Mouse (Mus musculus) liver, embryonic 14.5 days (tissue): ENCODE data around the gene Hoxd4. TPM values are rescaled to one million over a fixed set of nuclear protein-coding genes. Genes with fewer than 3 reads are reported as not detected.

Experiments used
- ATAC-seq: fragments of 200-750 bp; cut with Nextera tagmentation; 2 replicates; pipeline ENCODE4 v1.8.0; 2017; ENCODE audit warnings: moderate number of reproducible peaks, mild to moderate bottlenecking, moderate library complexity; ENCODE audit not compliant: insufficient read depth
- DNase-seq, 3 experiments: peaks; one replicate each; pipeline ENCODE4 v3.0.0-alpha.2; 2012 to 2013; ENCODE audit warnings: low read depth in 3 of 3, low spot score in 3 of 3
- H3K27ac ChIP-seq: fragments of 300-500 bp; sonication (generic); 2 replicates; pipeline ENCODE4 v1.5.1; 2014; ENCODE audit warnings: moderate library complexity, mild to moderate bottlenecking, control low read depth, inconsistent platforms
- H3K27me3 ChIP-seq: fragments of 300-500 bp; sonication (generic); 2 replicates; pipeline ENCODE4 v1.6.1; 2014; ENCODE audit warnings: mild to moderate bottlenecking, low read length, moderate library complexity; ENCODE audit not compliant: control insufficient read depth, insufficient read depth
- H3K36me3 ChIP-seq: fragments of 300-500 bp; sonication (generic); replicated peaks from 2 replicates; pipeline ENCODE4 v1.6.1; 2014; ENCODE audit warnings: low read depth; ENCODE audit not compliant: control insufficient read depth, insufficient read depth
- H3K4me1 ChIP-seq, 2 experiments: fragments of 200-500 bp in 1 of 2; fragments of 300-500 bp in 1 of 2; sonication (generic) in 1 of 2; replicated peaks; 2 replicates each; pipeline ENCODE4 v1.6.1; 2012 to 2014; ENCODE audit warnings: antibody characterized with exemption in 1 of 2, inconsistent platforms in 1 of 2, low read length in 1 of 2; ENCODE audit not compliant: control insufficient read depth in 2 of 2, insufficient read depth in 2 of 2
- H3K4me2 ChIP-seq: fragments of 300-500 bp; sonication (generic); 2 replicates; pipeline ENCODE4 v1.6.1; 2014; ENCODE audit warnings: low read depth, mild to moderate bottlenecking, control low read depth, moderate library complexity
- H3K4me3 ChIP-seq, 2 experiments: fragments of 200-500 bp in 1 of 2; fragments of 300-500 bp in 1 of 2; sonication (generic) in 1 of 2; 2 replicates each; pipeline ENCODE4 v1.5.1; 2012 to 2014; ENCODE audit warnings: low read depth in 2 of 2, low read length in 2 of 2, mild to moderate bottlenecking in 2 of 2, control low read depth in 1 of 2, inconsistent platforms in 1 of 2, moderate library complexity in 1 of 2; ENCODE audit not compliant: insufficient read depth in 1 of 2
- H3K9ac ChIP-seq: fragments of 300-500 bp; sonication (generic); replicated peaks from 2 replicates; pipeline ENCODE4 v1.6.1; 2014; ENCODE audit warnings: mild to moderate bottlenecking, control low read depth, moderate library complexity
- H3K9me3 ChIP-seq: fragments of 300-500 bp; sonication (generic); 2 replicates; pipeline ENCODE4 v1.6.1; 2016; ENCODE audit warnings: low read length, mixed read lengths; ENCODE audit not compliant: control insufficient read depth
- CTCF ChIP-seq: IDR thresholded peaks from 2 replicates; pipeline ENCODE4 v1.5.1; 2016; ENCODE audit warnings: antibody characterized with exemption, low read depth, control low read depth
- EP300 ChIP-seq: IDR thresholded peaks from 2 replicates; pipeline ENCODE4 v1.6.1; 2016; ENCODE audit warnings: antibody characterized with exemption, low read depth
- WGBS: fragments of 180-500 bp; shearing (Covaris S2); extraction: QIAGEN DNeasy Blood & Tissue Kit; methylation state at CpG from one replicate; pipeline ENCODE4 v1.1.7; 2014; ENCODE audit not compliant: insufficient replicate concordance; 5-methylcytosine and 5-hydroxymethylcytosine counted together
- polyA plus RNA-seq, 2 experiments: library from polyadenylated mRNA; depleted of rRNA in 1 of 2; stranded (reverse) in 1 of 2; unstranded in 1 of 2; fragments of >200 nt; fragmentation: Nextera tagmentation in 1 of 2; extraction: Ambion mirVana in 1 of 2; gene quantifications; 2 replicates each; pipeline versions ENCODE4 v1.2.1 to v1.2.3; 2012 to 2014

Gene Hoxd4
- polyA plus RNA-seq (2012; rRNA removed) (0.04 TPM in 1 of 2 replicates, not detected in the other), polyA plus RNA-seq (2014; fragmentation: Nextera tagmentation; extraction: Ambion mirVana) (not detected in 2 replicates)

DNA sequence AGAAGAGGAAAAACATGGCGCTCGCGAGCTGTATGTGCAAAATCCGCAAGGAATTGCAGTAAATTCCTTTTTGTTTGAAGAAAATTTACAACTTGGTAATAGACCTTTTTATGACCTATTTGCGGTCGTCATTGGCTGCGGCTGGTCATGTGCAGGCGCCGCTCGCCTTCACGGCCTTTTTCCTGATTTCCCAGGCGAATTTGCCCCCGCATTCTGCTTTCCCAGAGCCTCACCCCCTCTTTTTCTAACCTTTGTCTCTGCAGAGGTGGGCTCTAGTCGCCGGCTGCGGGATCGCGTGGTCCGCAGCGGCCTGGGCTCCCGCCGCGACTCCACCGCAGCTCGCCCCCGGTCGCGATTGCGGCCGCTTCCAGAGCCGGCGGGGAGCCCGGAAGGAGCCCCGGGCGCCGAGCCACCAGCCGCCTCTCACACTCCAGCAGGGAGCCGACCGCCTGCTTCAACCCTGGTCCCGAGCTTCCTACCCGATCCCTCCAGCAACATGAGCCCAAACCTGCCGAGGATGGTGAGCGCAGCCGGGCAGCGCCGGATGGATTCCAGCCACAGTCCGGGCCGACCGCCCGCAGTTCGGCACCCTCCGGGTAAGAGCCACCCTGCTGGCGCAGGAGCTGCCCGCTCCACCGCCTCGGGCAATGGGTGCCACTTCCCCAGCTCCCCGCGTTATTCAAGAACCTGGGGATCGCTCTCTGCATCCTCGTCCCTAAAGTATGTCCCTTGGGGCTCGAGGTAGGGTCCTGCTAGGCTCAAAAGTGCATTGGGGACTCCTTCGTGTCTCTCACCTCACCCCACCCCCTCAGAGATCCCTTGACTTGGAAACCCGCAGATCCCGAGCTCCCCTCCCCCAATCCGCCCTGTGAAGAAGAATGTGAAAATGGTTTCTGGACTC lies at the start of gene Hoxd4, which contains the start of gene Hoxd3:
Hoxd4 (plus strand) TSS at position 209 of the 901 bp plus-strand sequence.
Hoxd3 (plus strand) TSS at position 207 of the 901 bp plus-strand sequence.
- Histone ChIP-seq H3K4me1 (no peaks in the 10 kb centered on the region), H3K4me3 (peak within 1 kb of the TSS in 1 of 2 experiments; percentile 20; a peak in 1 of 4 replicates), H3K27me3 (peaks cover 89% of the 10 kb centered on the region), H3K9ac (no peak within 1 kb of the TSS), H3K27ac (no peak within 1 kb of the TSS), H3K36me3 (no peaks in the 10 kb centered on the region), H3K4me2 (peak within 1 kb of the TSS; percentile 32), H3K9me3 (no peaks in the 10 kb centered on the region)
- 1% methylated on average over 65 of the region's 65 CpGs for WGBS
- ATAC-seq (no peak), DNase-seq (no peak)
- TF ChIP-seq CTCF (no peak), EP300 (no peak)

DNA sequence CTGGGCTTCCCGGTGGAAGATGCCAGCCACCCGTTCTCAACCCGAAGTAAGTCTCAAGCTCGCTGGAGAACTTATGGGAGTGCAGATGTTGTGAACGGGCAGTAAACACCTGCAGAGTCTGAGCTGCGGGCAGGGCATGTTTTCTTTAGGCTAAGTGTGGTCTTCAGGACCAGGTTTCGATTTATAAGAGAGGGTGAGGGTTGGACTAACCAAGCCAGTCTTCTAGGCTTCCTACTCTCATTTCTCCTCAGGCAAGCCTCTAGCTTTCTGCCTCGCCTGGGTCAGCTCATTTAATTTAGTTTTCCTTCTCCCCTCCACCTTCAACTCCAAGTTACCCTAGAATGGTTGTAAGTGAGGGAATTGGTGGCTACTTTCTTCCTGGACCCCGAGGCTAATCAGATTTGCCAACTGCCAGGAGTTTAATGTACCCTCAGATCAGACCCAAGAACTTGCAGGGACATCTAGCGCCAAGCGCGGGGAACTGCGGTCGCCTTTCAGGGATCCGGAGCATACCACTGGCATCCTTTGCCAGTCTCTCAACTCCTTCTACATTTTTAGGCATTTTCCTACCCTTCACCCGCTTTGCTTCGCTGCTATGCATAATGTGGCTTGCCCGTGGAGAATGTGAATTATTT lies 48.3 kb upstream of the Hoxd4 start:
- Histone ChIP-seq H3K27ac (no peak overlapping the region), H3K4me2 (no peak overlapping the region), H3K9ac (no peak overlapping the region), H3K36me3 (no peaks in the 10 kb centered on the region), H3K4me3 (no peak overlapping the region), H3K9me3 (no peaks in the 10 kb centered on the region), H3K4me1 (no peaks in the 10 kb centered on the region), H3K27me3 (peaks cover 97% of the 10 kb centered on the region)
- no peak for DNase-seq
- ATAC-seq = no peak
- WGBS = 3% methylated on average over 18 of the region's 18 CpGs
- TF ChIP-seq CTCF (peak; percentile 48), EP300 (no peak)

DNA sequence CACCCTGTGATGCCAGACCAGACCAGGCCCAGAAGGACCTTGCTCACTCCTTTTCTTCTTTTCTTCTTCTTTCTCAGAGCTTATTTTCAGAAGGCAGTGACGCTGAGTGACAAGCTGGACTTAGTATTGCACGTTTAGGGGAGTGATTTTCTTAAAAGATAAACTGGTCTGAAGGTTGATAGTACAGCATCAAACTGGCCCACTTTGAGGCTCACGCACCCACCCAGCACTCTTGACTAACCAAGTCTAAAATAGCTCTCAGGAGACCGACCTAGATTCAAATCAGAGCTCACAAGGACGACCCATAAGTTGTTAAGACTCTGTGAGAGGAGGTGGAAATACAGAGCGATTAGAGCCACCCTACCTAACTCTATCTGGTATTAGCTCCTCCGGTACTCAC lies 45.3 kb upstream of the Hoxd4 start:
- TF ChIP-seq EP300 (no peak), CTCF (no peak)
- DNase-seq = no peak
- H3K27me3 ChIP-seq = peaks cover 96% of the 10 kb centered on the region

DNA sequence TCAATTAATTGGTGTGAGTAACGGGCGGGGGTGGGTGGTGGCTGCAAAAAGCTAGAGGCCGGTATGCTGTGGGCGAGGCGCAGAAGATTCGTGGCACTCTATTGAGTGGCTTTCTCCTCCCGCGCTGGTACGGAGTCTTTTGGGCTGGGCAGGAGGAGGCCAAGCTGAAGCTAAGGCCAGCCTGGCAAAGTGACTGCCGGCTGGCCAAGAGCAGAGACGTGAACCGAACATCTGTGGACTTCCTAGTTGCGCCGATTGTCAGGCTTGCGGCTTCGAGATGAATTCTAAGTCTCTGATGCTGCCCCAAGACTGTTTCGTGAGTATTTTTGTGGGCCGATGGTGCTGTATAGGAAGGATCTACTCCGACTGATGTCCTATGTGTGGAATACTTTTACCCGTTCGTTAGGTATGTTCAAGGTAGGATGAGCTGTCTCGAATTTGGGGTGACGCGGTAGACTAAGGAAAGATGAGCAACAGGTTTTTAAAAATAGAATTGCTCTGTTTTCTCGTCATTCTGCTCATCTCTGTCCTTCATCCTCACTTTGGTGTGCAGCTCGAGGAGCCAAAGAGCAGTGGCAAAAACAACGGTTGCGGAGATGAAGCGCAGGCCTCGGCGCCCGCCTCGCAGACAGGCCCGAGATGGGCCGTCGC lies 44.4 kb upstream of the Hoxd4 start:
- Histone ChIP-seq H3K36me3 (no peaks in the 10 kb centered on the region), H3K4me2 (no peak overlapping the region), H3K27me3 (peaks cover 96% of the 10 kb centered on the region), H3K4me3 (no peak overlapping the region), H3K27ac (no peak overlapping the region), H3K4me1 (no peaks in the 10 kb centered on the region), H3K9me3 (no peaks in the 10 kb centered on the region), H3K9ac (no peak overlapping the region)
- TF ChIP-seq CTCF = no peak
- no peak for TF ChIP-seq EP300
- ATAC-seq (no peak), DNase-seq (no peak)
- WGBS = 3% methylated on average over 36 of the region's 36 CpGs

More for the DNA sequence above, 45.3 kb upstream of the Hoxd4 start:
- Histone ChIP-seq H3K9me3 (no peaks in the 10 kb centered on the region), H3K4me3 (no peak overlapping the region), H3K4me1 (no peaks in the 10 kb centered on the region), H3K36me3 (no peaks in the 10 kb centered on the region), H3K27ac (no peak overlapping the region), H3K9ac (no peak overlapping the region), H3K4me2 (no peak overlapping the region)
- ATAC-seq = no peak
- 2% methylated on average over 7 of the region's 7 CpGs for WGBS
